Mouse (Mus musculus) liver, adult (tissue): ENCODE data around the gene Kcnk13.

Experiments used
- GATA4 ChIP-seq: IDR thresholded peaks from 2 replicates; pipeline ENCODE4 v1.6.1; 2014; ENCODE audit warnings: mild to moderate bottlenecking, low read length; ENCODE audit not compliant: insufficient replicate concordance

Gene Kcnk13

GRCm38 (mm10) chr12:99956411-99956810 lies 7.9 kb upstream of the Kcnk13 start:
- TF ChIP-seq GATA4, result no peak

GRCm38 (mm10) chr12:99958068-99959060 lies 5.9 kb upstream of the Kcnk13 start:
- TF ChIP-seq GATA4, result no peak

- TF ChIP-seq GATA4, result no peak
These were observed 5.0 kb upstream of the Kcnk13 start for GRCm38 (mm10) chr12:99959291-99959690.

- no peak for TF ChIP-seq GATA4
These were observed 4.4 kb upstream of the Kcnk13 start for GRCm38 (mm10) chr12:99959930-99960329.

- TF ChIP-seq GATA4, result no peak
These were observed 3.6 kb upstream of the Kcnk13 start for GRCm38 (mm10) chr12:99960675-99961074.

- TF ChIP-seq GATA4, result no peak
These were observed 1.2 kb downstream of the Kcnk13 start for GRCm38 (mm10) chr12:99965203-99966115.

- TF ChIP-seq GATA4, result no peak
These were observed 1.9 kb downstream of the Kcnk13 start for GRCm38 (mm10) chr12:99966116-99966770.

GRCm38 (mm10) chr12:99966881-99967363 lies 2.6 kb downstream of the Kcnk13 start:
- no peak for TF ChIP-seq GATA4

- TF ChIP-seq GATA4, result no peak
These were observed 5.6 kb downstream of the Kcnk13 start for GRCm38 (mm10) chr12:99969906-99970305.

GRCm38 (mm10) chr12:99972825-99973224 lies 8.5 kb downstream of the Kcnk13 start:
- no peak for TF ChIP-seq GATA4

GRCm38 (mm10) chr12:99973659-99974058 lies 9.4 kb downstream of the Kcnk13 start:
- TF ChIP-seq GATA4, result no peak

GRCm38 (mm10) chr12:99979541-99979940 lies 15.2 kb downstream of the Kcnk13 start:
- TF ChIP-seq GATA4, result no peak

- TF ChIP-seq GATA4, result no peak
These were observed 22.5 kb downstream of the Kcnk13 start for GRCm38 (mm10) chr12:99986797-99987196.

- no peak for TF ChIP-seq GATA4
These were observed 23.8 kb downstream of the Kcnk13 start for GRCm38 (mm10) chr12:99988144-99988543.

GRCm38 (mm10) chr12:99992362-99992862 lies 28.1 kb downstream of the Kcnk13 start:
- no peak for TF ChIP-seq GATA4
